Mouse (Mus musculus): Measurements from ENCODE around the gene Trim56.

Trim56 gene

DNA sequence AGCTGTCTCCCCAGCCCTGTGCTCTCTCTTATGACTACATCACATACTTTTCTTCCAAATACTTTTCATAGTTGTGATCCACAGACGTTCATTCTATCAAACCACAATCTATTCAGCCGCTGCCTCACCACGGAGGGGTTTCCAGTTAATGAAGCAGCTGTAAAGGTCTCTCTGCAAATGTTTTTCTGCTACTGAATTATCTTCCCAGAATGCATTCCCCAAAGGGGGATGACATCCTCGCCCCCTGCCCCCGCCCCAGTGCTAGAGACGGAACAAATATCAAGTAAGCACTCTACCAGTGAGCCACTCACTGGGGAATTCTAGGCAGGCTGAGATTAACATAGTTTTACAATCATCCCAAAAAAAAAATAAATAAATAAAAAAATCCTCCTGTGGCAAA, 7.9 kb downstream of the Trim56 start:
- no peak for ATAC-seq (ENCODE audit: low TSS enrichment)

DNA sequence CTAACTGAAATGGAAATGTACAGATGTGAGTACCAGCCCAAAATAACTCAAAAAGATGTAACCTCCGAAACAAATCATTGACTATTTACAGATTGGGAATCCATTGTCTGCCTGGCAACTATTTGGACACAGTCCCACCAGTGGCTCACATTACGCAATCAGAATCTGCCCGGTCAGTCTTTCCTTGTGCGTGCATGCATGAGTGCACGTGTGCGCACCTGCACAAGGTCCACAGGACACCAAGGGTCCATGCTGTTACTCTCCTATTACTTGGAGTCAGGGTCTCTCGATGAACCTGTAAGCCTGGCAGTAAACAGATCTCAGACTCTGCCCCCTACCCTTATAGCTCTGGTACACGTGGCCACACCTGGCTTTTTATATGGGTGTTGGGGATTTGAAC, 8.3 kb downstream of the Trim56 start:
- ATAC-seq (ENCODE audit: low TSS enrichment): no peak

DNA sequence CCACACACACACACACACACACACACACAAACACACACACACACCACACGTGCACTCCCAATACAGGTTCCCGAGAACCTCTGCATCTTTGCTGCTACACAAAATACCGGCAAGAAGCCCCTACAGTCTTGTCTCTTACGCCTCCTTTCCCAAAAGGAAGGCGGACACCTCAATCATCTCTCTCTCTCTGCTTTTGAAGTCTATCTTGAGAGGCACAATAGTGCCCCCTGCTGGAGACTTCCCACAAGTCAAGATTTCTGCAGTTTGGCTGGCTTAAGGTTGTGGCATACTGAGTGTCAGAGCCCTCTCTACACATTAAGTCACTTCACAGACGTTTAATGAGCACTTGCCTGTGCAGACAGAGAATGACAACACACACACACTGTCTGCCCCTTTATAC, 9.0 kb downstream of the Trim56 start:
- ATAC-seq (ENCODE audit: low TSS enrichment): peak; percentile 53; the same call in 1 of the 2 replicates

DNA sequence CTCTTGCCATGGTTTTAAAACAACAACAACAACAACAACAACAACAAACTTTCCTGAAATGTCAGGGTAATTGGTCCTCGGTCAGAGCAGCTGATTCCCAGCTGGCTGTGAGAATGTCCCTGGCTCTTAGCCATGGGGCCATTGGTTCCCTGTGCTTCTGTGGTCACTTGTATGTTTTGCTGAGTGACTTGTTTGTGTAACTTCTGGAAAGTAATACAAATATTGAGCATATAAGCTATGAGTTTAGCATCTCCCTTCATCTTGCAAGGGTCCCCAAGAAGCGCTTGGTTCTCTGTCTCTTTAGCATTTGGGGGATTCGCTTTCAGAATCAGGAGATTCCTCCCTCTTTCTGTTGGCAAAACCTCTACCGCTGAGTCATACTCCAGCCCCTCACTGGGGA, 9.6 kb downstream of the Trim56 start:
- ATAC-seq (ENCODE audit: low TSS enrichment): no peak

DNA sequence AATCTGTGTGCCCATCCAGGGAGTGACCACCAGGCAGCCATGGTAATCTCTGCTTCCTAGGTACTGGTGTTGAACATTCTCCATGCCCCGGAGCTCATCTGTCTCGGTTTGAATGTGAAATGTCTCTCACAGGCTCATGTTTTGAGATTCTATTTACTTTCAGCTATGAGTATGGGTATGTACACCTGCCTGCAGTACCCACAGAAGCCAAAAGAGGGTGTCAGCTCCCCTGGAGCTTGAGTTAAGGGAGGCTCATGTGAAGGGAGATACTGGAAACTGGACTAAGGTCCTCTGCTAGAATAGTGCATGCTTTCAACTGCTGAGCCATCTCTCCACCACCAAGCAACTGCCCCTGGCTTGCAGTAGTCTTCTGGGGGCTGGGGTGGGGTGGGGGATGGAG, 12.0 kb downstream of the Trim56 start:
- ATAC-seq (ENCODE audit: low TSS enrichment): no peak

DNA sequence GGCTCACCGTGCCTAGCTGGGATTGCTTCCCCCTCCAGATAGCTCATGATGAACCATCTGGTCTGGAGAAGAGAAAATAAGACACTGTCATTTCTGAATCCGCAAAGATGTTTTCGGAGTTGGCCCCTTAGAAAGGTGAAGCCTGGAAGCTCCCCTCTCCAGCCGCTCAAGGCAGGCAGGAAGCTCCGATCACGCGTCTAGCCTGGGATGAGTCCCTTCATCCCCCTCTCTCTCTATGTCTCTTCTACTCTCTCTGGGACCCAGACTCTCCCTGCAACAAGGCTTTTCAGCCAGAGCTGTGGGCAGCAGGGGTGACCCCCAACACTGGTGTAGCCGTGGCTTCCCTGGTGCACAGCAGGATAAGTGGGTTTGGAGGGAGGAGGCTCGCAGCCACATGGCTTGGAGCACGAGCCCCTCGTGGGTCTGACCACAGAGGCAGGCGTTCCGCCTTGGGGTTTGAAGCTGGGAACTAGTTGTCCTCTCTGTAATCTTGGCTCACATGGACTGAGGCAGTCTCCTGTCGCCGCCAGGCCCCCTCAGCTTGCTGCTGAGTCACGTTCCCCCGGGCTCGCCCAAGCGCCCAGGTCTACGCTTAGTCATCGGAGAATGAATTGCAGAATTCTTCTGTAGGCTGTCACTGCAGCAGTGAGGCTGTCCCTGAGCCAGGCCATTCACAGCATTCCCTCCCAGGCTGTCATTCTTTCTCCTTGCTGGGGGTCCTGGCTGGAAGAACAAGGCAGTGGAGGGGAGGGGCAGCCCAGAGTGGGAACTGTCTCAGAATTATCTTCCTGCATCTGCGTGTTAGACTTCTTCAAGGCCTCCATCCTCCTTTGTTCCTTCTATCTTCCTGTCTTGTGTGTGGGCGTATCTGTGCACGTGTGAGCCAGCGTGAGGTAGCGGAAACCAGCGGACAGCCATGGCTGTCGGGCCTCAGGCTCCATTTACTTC, 13.2 kb downstream of the Trim56 start:
- ATAC-seq (ENCODE audit: low TSS enrichment): peak; percentile 87

DNA sequence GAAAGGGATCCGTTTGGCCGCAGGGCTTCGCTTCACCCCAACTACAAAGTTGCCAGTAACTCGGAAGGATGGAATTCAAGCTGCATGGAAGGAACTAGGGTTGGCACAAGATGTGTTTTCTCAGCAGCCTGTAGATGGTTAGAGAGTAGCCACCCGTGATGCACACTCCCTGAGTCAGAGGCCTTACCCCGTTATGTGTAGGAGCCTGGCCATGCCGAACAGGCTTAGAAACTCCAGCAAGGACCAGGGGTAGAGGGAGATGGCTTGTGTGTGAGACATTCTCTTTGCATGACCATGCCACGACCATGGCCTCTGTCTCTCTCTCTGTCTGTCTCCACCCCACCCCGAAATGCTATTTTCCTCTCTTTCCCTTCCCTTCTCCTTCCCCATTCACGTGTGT, 13.9 kb downstream of the Trim56 start:
- ATAC-seq (ENCODE audit: low TSS enrichment): no peak

DNA sequence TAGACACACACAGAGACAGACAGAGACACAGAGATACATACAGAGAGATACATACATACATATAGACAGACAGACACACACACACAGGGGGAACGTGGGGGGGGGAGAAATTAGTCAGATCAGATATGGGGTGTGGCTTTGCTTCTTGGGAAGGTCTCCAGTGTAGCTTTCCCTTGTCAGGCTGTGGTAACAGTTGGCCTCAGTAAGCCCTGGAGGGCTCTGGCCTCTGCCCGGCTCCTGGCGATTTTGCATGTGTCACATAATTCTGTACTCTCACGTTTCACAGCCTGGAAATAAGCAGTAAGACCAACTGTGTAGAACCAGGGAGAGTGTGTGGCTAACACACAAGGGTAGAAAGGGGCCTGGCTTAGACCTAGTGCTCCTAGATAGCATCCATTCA, 15.3 kb downstream of the Trim56 start:
- ATAC-seq (ENCODE audit: low TSS enrichment): no peak

DNA sequence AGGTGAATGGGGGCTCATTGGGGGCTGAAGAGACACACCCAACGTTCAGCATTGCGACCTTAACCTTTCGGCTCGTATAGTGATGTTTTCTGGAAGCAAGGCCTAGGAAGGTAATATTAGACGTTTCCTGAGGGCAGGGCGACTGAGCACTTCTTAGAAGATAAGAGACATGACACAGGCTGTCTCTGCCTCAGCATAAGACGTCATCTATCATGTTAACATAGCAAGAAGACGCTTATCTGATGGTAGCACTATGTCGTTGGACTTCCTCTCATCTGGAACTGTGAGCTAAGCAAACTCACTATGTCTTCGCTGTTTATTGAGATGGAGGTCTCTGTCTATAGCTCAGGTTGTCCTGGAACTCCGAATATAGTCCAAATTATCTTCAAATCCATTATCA, 17.6 kb downstream of the Trim56 start:
- no peak for ATAC-seq (ENCODE audit: low TSS enrichment)

DNA sequence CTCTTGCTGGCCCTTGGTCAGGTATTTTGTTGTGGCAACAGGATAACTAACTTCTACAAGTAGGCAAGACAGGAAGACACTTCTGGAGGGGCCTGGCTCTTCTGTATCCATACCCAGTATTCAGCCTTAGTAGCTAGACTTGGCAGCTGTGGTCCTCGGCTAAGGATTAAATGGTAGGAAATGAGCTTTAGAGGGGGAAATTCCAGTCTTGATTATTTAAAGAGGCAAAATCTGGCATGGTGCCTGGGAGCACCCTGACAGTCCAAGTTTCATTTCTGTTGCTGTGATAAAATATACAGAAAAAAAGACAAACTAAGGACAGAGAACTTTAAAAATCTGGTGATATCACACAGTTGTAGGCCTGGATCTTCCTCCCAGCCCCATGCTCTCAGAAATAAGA, 20.0 kb downstream of the Trim56 start:
- ATAC-seq (ENCODE audit: low TSS enrichment): peak; percentile 64

DNA sequence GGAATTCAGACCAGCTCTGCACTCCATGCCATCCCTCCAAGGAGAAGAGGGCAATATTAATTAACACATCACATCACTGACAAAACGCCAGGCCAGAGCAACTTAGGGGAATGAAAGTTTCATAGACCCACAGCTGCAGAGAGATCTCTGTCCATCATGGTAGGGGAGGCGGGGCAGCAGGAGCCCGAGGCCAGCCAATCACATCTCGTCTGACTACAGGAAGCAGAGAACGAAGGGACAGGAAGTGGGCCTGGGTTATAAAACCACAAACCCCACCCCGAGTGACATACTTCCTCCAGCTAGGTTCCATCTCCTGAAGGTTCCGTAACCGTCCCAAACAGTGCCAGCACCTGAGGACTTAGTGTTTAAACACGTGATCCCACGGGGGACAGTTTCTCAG, 20.9 kb downstream of the Trim56 start:
- ATAC-seq (ENCODE audit: low TSS enrichment): no peak

DNA sequence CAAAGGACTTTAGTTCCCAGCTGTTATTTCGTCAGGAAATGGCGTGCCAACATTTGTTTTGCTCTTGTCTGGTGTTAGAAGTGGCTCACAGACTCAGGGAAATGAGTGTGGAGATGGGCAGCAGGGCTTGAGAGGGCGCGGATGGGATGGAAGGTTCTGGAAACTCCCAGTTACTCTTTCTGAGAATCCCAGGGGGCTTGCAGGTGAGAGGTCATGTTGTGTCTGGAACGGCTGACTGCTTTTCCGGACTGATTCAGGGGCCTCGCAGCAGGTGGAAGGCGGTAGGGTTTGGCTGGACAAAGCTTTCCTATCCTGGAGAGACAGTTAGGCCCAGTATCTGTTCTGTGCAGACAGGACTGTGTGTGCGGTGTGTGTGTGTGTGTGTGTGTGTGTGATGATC, 22.3 kb downstream of the Trim56 start:
- no peak for ATAC-seq (ENCODE audit: low TSS enrichment)

DNA sequence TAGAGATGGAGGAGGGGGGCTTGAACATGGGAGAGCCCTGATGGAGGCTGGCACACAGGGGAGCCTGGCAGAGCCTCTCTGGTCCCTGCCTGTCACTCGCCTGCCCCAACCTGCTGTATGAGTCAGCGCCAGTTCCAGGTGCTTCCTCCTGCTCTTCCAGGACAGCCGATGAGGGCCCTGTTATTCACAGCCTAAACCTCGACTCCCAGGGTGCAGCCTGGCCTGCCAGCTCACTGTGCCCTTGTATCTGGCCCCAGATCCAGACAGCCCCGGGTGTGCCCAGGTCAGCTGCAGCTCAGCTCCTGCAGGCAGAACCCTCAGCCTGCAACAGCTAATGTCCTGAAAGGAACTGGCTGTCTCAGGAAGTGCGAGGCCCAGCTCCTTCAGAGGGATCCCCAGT, 24.4 kb downstream of the Trim56 start:
- ATAC-seq (ENCODE audit: low TSS enrichment): no peak

DNA sequence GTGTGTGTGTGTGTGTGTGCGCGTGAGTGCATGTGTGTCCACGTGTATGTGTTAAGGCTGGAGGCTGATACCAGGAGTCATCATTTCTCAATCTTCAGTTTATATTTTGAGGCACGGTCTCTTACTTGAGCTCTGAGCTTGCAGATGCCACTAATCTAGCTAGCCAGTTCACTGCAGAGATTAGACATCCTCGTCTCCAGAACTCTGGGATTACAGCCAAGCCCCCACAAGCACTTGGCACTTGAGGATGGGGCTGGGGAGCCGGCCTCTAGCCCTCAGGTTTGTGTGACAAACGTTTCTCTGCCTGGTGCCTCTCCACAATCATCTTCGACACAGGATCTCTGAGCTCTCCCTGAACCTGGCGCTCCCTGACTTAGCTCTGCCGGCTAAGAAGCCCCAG, 25.1 kb downstream of the Trim56 start:
- no peak for ATAC-seq (ENCODE audit: low TSS enrichment)

DNA sequence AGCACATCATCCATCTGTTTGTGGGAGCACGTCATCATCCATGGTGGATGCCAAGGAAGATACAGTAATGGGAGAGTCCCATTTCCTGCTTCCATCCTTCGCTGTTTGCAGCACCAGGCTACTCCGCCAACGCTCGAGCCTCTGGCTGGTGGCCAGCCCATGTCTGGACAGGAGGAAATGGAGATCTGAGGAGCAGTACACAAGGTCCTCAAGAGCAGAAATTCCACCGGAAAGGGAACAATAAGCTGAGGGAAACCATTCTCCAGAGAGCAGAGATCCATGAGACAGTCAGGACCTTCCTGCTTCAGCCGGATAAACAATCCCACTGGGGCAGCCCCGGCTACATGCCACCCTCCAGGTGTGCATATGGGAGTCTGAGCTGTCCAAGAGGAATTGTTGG, 28.6 kb downstream of the Trim56 start:
- ATAC-seq (ENCODE audit: low TSS enrichment): no peak

DNA sequence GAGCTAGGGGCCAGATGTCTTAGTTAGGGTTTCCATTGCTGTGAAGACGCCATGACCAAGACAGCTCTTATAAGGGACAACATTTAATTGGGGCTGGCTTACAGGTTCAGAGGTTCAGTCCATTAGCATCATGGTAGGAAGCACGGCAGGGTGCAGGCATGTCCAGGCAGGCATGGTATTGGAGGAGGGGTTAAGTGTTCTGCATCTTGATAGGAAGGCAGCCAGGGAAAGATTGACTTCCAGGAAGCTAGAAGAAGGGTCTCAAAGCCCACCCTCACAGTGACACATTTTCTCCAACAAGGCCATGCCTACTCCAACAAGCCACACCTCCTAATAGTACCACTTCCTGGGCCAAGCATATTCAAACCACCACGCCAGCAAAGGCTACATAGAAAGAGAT, 30.3 kb downstream of the Trim56 start:
- no peak for ATAC-seq (ENCODE audit: low TSS enrichment)

DNA sequence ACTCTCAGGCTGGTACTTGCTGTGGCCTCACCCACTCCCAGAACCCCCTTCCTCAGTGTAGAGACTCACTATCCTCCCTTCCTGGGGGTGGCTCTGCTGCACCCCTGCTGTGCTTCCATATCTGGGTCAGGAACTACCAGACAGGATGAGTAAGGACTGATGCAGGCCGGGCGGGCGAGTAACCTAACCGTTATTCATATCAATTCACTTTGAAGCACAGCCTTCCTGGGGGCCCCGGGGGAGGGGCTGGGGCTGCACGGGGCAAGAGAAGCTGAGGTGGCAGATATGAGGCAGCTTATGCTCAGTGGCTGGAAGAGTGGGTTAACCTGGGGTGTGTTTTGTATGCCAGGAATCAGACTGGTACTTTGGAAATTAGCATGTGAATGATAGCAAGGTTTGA, 31.0 kb downstream of the Trim56 start:
- no peak for ATAC-seq (ENCODE audit: low TSS enrichment)

DNA sequence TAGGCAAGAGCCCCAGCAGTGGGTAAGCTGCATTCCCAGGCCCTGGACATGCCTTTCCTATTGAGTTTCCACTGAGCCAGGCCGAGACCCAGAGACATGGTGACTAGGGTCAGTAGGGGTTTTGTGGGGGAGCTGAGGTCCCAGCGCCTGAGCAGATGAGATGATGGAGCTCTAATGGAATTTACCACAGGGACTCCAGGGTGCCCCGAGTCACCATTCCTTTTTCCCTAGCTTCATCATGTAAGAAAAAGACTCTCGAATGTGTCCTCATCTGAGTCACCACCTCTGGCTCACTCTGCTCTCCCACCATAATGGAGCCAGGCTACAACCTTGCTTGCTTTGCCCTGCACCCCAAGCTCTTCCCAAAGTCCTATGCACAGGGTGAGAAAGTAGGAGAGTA, 33.0 kb downstream of the Trim56 start:
- ATAC-seq (ENCODE audit: low TSS enrichment): no peak

DNA sequence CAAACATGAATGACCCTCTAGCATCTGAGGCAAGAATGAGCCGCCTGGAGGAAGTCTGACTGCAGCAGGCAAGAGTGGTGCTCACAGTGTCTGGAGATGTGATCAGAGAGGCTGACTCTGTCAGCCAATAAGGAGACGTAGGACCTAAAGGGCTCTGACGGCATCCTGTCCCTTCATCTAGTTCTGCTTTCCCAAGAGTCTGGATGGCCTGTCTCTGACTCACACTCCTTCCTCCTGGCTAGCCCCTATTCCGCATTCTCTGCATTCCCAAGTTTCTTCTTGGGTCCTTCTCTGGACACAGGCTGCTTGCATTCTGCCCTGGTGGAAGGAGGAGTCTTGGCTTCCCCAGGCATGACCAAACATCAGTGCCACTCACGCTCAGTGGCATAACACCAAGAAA, 36.2 kb downstream of the Trim56 start:
- ATAC-seq (ENCODE audit: low TSS enrichment): no peak

DNA sequence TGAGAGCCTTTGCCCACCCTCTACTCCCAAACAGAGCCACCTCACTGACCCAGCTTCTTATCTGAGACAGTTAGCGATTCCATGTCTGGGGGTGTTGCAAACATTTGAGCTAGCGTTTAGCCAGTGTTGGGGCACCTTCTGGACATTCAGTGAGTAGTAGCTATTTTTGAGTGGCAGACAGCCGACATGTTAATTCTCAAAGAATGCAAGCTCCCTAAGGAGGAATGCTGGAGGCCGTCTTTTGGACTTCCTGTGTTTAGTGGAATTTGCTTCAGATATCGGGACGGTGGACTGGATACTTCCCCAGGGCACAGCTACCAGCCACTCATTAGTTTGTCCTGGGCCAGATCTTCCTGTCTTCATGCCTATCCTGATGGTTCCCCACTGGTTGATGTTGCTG, 37.4 kb downstream of the Trim56 start:
- no peak for ATAC-seq (ENCODE audit: low TSS enrichment)

DNA sequence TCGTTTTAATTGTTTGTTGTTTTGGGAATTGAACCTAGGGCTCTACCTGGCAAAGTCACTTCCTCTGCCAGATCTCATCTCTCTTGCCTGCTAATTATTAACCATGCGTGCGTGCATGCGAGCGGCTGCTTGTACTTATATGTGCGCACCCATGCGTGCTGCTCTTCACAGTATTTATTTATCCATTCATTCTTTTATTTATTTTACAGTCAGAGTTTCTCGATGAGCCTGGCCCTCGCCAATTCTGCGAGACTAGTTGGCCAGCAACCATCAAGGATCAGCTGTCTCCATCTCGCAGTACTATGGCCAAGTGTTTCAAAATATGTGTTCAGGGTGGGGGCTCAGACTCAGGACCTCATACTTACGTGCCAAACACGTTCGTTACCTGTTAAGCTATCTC, 38.0 kb downstream of the Trim56 start:
- ATAC-seq (ENCODE audit: low TSS enrichment): no peak

DNA sequence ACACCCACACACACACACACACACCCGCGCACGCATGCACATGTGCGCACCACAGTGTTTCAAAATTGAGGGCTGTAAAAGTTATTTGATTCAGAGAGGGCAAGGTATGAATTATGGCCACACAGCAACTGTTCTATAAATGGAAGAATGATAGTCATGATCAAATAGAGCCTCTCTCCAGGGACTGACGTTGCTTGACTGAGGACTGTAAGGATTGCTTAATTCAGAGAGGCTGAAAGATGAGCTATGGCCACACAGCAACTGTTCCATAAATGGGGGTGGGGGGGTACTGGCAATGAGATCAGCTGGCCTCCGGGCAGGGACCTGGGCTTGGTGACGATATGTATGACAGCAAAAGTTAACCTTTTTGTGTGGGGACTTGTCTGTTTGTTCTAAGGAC, 38.8 kb downstream of the Trim56 start:
- no peak for ATAC-seq (ENCODE audit: low TSS enrichment)

DNA sequence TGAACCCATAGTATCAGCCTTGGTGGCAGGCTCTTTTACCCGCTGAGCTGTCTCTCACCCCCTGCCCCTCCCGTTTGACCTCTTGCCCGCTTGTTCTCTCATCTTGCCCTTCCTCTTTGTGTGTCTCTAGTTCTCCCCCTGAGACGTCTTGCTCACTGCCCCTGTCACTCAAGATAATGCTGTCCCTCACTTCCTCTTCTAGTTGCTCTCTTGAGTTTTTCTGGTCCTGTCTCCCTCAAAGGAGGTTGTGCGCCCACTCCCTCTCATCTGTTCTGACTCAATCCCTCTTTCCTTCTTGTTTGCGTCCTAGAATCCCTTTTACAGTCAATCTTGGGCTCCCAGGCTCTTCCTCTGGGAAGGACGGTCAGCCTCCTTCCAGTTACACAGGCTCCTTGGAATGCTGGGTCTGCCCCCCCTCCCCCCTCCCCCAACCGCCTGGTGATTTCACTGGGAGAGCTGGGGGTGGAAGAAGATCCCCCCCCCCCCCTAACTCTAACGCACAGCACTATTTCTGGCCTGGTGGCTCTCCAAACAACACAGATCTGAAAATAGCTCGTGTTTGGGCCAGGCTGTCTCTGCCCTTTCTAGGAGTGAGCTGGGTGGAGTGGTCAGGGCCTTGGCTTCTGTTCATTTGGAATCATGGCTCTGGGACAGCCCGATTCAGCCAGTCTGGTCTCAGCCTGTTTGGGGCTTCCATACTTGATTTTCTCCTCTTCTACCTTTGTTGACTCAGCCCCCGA, 39.6 kb downstream of the Trim56 start:
- ATAC-seq (ENCODE audit: low TSS enrichment): peak; percentile 48; the same call in 1 of the 2 replicates
